Mouse (Mus musculus) CD8-positive naive resting alpha-beta T cell, adult 2 months (primary cell): Measurements from ENCODE around the gene Akt2.
A peak's percentile ranks its signal among the peaks of the same experiment; 100 is the strongest.

Experiments
- DNase-seq, 2 experiments: peaks; one replicate each; pipeline ENCODE4 v3.0.0; 2022; ENCODE audit warnings: low read depth in 2 of 2, low spot score in 2 of 2

Akt2 gene

GRCm38 (mm10) chr7:27657824-27658395, 66.6 kb downstream of the Akt2 start:
- DNase-seq: no peak

GRCm38 (mm10) chr7:27658712-27659663, 67.6 kb downstream of the Akt2 start:
- no peak for DNase-seq

GRCm38 (mm10) chr7:27662038-27662437, 70.7 kb downstream of the Akt2 start:
- DNase-seq: no peak

GRCm38 (mm10) chr7:27673064-27673574, 81.8 kb downstream of the Akt2 start:
- no peak for DNase-seq

GRCm38 (mm10) chr7:27673575-27674131, 82.3 kb downstream of the Akt2 start:
- no peak for DNase-seq

- DNase-seq: no peak
Observed at GRCm38 (mm10) chr7:27674195-27674521, 82.8 kb downstream of the Akt2 start.

- DNase-seq: peak; percentile 86 to 93
Observed at GRCm38 (mm10) chr7:27674522-27675221, 83.3 kb downstream of the Akt2 start, which contains the start of gene Map3k10. TSS of gene Map3k10 (minus strand) at chr7:27674598.

- DNase-seq: no peak
Observed at GRCm38 (mm10) chr7:27675222-27675612, 83.9 kb downstream of the Akt2 start.

- no peak for DNase-seq
Observed at GRCm38 (mm10) chr7:27683218-27683617, 91.9 kb downstream of the Akt2 start.

- DNase-seq: no peak
Observed at GRCm38 (mm10) chr7:27685220-27685619, 93.9 kb downstream of the Akt2 start.

GRCm38 (mm10) chr7:27685681-27686080, 94.3 kb downstream of the Akt2 start:
- no peak for DNase-seq

- no peak for DNase-seq
Observed at GRCm38 (mm10) chr7:27687043-27687442, 95.7 kb downstream of the Akt2 start.

- DNase-seq: no peak
Observed at GRCm38 (mm10) chr7:27687836-27688235, 96.5 kb downstream of the Akt2 start.

GRCm38 (mm10) chr7:27688246-27688788, 97.0 kb downstream of the Akt2 start:
- DNase-seq: no peak

- DNase-seq: peak; percentile 92 to 94
Observed at GRCm38 (mm10) chr7:27688815-27689612, 97.7 kb downstream of the Akt2 start, which contains the start of gene Zfp607b. TSS of gene Zfp607b (plus strand) at chr7:27689340.
